Mouse (Mus musculus) embryonic facial prominence, embryonic 14.5 days (tissue): Measurements from ENCODE around the gene Zfp180. TPM values are rescaled to one million over a fixed set of nuclear protein-coding genes. Genes with fewer than 3 reads are reported as not detected.

Experiments used
- ATAC-seq: fragments of 200-750 bp; cut with Nextera tagmentation; 2 replicates; pipeline ENCODE4 v1.8.0; 2017; ENCODE audit warnings: low read depth, moderate number of reproducible peaks, moderate TSS enrichment
- DNase-seq: peaks from one replicate; pipeline ENCODE4 v3.0.0-alpha.2; 2015; ENCODE audit warnings: low spot score
- H3K27ac ChIP-seq: fragments of 300-500 bp; sonication (generic); replicated peaks from 2 replicates; pipeline ENCODE4 v1.5.1; 2014; ENCODE audit warnings: low read depth, mild to moderate bottlenecking, low read length, moderate library complexity
- H3K27me3 ChIP-seq: fragments of 300-500 bp; sonication (generic); replicated peaks from 2 replicates; pipeline ENCODE4 v1.6.1; 2014; ENCODE audit warnings: low read length; ENCODE audit not compliant: control insufficient read depth, insufficient read depth
- H3K36me3 ChIP-seq: fragments of 300-500 bp; sonication (generic); 2 replicates; pipeline ENCODE4 v1.6.1; 2014; ENCODE audit warnings: low read length, mixed read lengths; ENCODE audit not compliant: control insufficient read depth, insufficient read depth
- H3K4me1 ChIP-seq: fragments of 300-500 bp; sonication (generic); 2 replicates; pipeline ENCODE4 v1.6.1; 2014; ENCODE audit warnings: antibody characterized with exemption, low read length; ENCODE audit not compliant: control insufficient read depth, insufficient read depth
- H3K4me2 ChIP-seq: fragments of 300-500 bp; sonication (generic); 2 replicates; pipeline ENCODE4 v1.6.1; 2014; ENCODE audit warnings: low read depth, mild to moderate bottlenecking, low read length, moderate library complexity, mixed read lengths
- H3K4me3 ChIP-seq: fragments of 300-500 bp; sonication (generic); 2 replicates; pipeline ENCODE4 v1.5.1; 2014; ENCODE audit warnings: low read depth, mild to moderate bottlenecking, low read length
- H3K9ac ChIP-seq: fragments of 300-500 bp; sonication (generic); 2 replicates; pipeline ENCODE4 v1.6.1; 2014; ENCODE audit warnings: low read depth, mild to moderate bottlenecking, low read length, moderate library complexity, mixed read lengths
- H3K9me3 ChIP-seq: fragments of 300-500 bp; sonication (generic); 2 replicates; pipeline ENCODE4 v1.6.1; 2016; ENCODE audit warnings: low read length; ENCODE audit not compliant: control insufficient read depth
- WGBS: fragments of 180-500 bp; shearing (Covaris S2); extraction: QIAGEN DNeasy Blood & Tissue Kit; methylation state at CpG from one replicate; pipeline ENCODE4 v1.1.7; 2014; 5-methylcytosine and 5-hydroxymethylcytosine counted together
- polyA plus RNA-seq: library from polyadenylated mRNA; unstranded; fragments of >200 nt; fragmentation: Nextera tagmentation; extraction: Ambion mirVana; gene quantifications from 2 replicates; pipeline ENCODE4 v1.2.1, GENCODE M21; 2014

Zfp180 gene
- polyA plus RNA-seq, 1 experiment from 2014 or later = 21.3 TPM

- no peak overlapping the region for H3K9ac ChIP-seq
- H3K4me3 ChIP-seq = no peak overlapping the region
- no peak overlapping the region for H3K27ac ChIP-seq
- no peaks in the 10 kb centered on the region for H3K27me3 ChIP-seq
- H3K36me3 ChIP-seq = peaks cover 48% of the 10 kb centered on the region
- no peaks in the 10 kb centered on the region for H3K4me1 ChIP-seq
- 93% methylated on average over 6 of the region's 6 CpGs for WGBS
- H3K4me2 ChIP-seq = no peak overlapping the region
- peaks cover 11% of the 10 kb centered on the region; the same call in 1 of the 2 replicates for H3K9me3 ChIP-seq
- no peak for DNase-seq
- ATAC-seq = no peak
Measured at GRCm38 (mm10) chr7:24142566-24142965, 60.8 kb downstream of the Zfp180 start.

DNA sequence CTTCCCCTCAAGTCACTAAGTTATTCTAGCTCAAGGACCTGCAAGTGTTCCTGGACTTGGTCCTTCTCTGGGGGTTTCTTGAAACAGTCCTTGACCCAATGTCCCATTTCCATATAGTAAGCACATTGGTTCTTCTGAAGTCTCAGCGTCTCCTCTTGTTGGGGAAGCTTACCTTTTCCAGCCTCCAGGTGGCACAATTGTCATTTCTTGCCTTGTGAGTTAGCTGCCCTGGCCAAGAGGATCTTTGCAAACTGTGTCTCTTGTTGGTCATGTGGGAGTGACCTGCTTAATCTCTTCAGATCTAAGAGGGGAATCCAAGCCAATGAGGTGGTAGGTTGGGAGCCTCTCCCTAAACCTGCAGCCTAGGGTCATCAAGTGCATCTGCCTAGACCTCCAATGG lies 71.5 kb downstream of the Zfp180 start:
- WGBS = 3% methylated on average over 1 of the region's 1 CpGs
- Histone ChIP-seq H3K4me1 (no peaks in the 10 kb centered on the region), H3K9me3 (peaks cover 4% of the 10 kb centered on the region; the same call in 1 of the 2 replicates), H3K4me2 (no peak overlapping the region), H3K27ac (no peak overlapping the region), H3K36me3 (no peaks in the 10 kb centered on the region), H3K9ac (no peak overlapping the region), H3K27me3 (no peaks in the 10 kb centered on the region), H3K4me3 (no peak overlapping the region)
- ATAC-seq (no peak), DNase-seq (peak; percentile 19)

Other genes with a start within 250 kb of the Zfp180 start
- not detected in 2 replicates for gene Vmn1r176, start 244.6 kb upstream of the Zfp180 start, polyA plus RNA-seq
- not detected in 2 replicates for gene Vmn1r177, start 215.5 kb upstream of the Zfp180 start, polyA plus RNA-seq
- gene Vmn1r178, start 189.9 kb upstream of the Zfp180 start, polyA plus RNA-seq = not detected in 2 replicates
- not detected in 2 replicates for gene Vmn1r179, start 154.9 kb upstream of the Zfp180 start, polyA plus RNA-seq
- not detected in 2 replicates for gene Vmn1r180, start 131.3 kb upstream of the Zfp180 start, polyA plus RNA-seq
- gene Vmn1r181, start 107.3 kb upstream of the Zfp180 start, polyA plus RNA-seq = not detected in 2 replicates
- not detected in 2 replicates for gene V1rd19, start 80.2 kb upstream of the Zfp180 start, polyA plus RNA-seq
- gene Vmn1r183, start 28.7 kb upstream of the Zfp180 start, polyA plus RNA-seq = not detected in 2 replicates
- gene Zfp112, start 30.4 kb downstream of the Zfp180 start, polyA plus RNA-seq = 4.3 and 6.1 TPM in 2 replicates
- gene Zfp235, start 52.2 kb downstream of the Zfp180 start, polyA plus RNA-seq = 17.2 and 18.3 TPM in 2 replicates
- gene Zfp114, start 93.1 kb downstream of the Zfp180 start, polyA plus RNA-seq = 3.6 and 3.8 TPM in 2 replicates
- 11.1 and 12.7 TPM in 2 replicates for gene Zfp111, start 129.5 kb downstream of the Zfp180 start, polyA plus RNA-seq
- gene Zfp109, start 155.6 kb downstream of the Zfp180 start, polyA plus RNA-seq = 3.6 and 4.5 TPM in 2 replicates
- 4.3 and 5.6 TPM in 2 replicates for gene Zfp108, start 172.9 kb downstream of the Zfp180 start, polyA plus RNA-seq
- gene Zfp93, start 188.5 kb downstream of the Zfp180 start, polyA plus RNA-seq = 6.2 and 9.2 TPM in 2 replicates
- gene Zfp61, start 219.3 kb downstream of the Zfp180 start, polyA plus RNA-seq = 29.8 and 29.9 TPM in 2 replicates
- gene Zfp94, start 234.7 kb downstream of the Zfp180 start, polyA plus RNA-seq = 8.5 and 12.1 TPM in 2 replicates